Mouse (Mus musculus) spleen, postnatal 14 days (tissue): ENCODE results near the gene Lipc.
A peak's percentile ranks its signal among the peaks of the same experiment; 100 is the strongest.
"Not testable (repeated sequence)": the region's sequence is repeated elsewhere in the genome, so short reads cannot be mapped to it uniquely, and the experiment has no call there.

Source experiments
- DNase-seq, 2 experiments: peaks; one replicate each; pipeline ENCODE4 v3.0.0; 2021 to 2022; ENCODE audit warnings: low spot score in 2 of 2

Lipc gene

DNA sequence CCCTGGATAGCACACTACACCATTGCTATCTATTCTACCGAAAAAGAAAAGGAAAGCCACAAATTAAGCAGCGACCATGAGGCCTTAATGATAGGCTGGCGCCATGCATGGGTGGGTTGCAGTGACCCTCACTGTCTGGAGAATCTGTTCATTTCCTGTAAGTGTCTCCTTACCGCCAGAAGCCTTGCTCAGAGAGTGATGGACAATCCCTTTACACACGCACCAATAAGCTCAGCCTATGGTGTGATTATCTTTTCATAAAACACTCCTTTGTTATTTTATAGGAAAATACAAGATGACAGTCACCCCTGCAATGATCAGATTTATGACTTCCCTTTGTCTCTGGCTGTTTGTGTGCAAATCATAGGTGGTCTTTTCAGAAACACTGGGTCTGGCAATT, 92.8 kb downstream of the Lipc start:
- no peak for DNase-seq

DNA sequence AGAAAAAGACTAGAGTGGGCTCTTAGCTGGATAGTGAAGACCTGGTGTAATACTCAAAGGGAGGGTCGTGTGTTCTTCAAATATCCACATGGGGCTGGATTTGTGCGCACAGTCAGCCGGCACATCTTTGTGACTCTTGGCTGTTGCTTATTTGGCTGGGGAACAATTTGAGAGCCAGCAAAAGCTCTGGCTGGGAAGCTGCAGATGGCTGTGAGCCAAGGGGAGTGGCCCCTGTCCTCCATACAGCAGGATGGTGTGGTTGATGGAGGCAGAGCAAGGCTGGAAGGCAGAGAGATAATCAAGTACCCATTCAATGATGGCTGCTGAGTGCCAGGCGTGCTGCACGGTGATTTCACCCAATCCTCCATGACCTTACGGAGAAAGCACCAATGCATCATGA, 96.2 kb downstream of the Lipc start:
- peak; percentile 32 to 34 for DNase-seq

DNA sequence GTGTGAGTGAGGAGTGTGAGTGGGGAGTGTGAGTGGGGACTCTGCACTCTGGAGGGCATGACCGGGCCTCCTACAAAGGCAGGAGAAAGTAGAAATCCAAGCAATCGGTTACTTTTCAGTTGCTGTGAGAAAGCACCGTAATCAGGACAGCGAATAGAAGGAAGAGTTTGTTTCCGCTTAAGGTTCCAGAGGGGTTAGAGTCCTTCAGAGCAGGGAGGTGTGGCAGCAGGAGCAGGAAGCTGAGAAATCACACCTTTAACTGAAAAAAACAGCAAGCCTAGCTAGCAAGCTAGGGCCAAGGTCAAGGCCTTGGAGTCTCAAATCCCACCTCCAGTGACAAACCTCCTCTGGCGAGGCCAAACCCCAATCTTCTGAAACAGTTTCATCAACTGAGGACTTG, 97.1 kb downstream of the Lipc start:
- DNase-seq = no peak

DNA sequence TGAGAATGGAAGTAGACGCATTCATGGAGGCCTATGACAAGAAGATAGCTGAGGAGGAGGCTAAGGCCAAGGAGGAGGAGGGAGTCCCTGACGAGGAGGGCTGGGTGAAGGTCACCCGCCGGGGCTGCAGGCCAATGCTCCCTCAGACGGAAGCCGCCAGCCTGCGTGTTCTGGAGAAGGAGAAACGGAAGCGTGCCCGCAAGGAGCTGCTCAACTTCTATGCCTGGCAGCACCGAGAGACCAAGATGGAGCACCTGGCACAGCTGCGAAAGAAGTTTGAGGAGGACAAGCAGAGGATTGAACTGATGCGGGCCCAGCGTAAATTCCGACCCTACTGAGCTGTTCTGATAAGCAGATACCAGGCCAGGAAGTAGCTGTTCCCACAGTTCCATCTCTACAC, 98.9 kb downstream of the Lipc start:
- not testable (repeated sequence) for DNase-seq

DNA sequence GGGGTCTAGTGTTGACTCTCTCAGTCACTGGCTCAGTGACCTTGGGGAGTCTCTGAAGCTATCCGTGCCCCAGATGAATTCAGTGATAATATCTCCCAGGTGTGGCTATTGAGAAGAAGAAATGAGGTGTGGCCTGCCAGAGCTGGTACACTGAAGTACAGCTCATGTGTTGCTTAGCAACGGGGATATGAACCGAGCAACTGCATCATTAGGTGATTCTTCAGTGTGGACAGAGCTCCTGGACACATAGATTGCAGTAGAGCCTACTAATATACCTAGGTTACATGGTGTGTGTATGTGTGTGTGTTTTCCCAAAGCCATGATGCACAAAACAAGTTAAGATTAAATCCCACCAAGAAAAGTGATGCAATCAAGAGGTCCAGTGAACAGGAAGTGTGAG, 100.5 kb downstream of the Lipc start:
- DNase-seq = no peak

DNA sequence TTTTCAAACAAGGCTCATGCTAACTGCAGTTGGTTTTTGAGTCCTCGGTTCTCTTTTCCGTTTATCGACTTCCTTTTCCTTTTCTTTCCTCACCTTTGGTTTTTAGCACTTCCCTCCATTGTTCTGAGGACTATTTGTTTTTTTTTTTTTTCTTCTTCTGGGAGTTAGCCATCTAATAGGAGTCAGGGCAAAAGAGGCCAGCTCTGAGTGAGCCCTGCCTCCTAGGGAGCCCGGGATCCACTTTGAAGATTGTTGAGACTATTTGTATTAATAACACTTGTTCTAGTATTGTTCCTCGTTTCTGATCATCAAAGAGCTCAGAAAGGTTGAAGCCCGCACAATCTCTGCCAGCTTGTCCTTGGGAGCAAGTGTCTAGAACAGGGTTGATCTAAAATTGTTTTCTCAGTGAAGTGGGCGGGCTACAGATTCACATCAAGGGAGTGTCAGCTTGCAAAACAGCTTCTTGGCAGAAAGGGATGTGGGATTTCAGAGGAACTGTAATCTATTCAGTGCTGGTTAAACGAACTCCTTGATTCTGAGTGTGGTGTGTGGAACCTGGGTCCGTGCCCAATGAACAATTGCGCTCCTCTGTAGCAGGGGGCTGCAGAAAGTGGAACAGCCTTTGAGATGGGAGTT, 103.8 kb downstream of the Lipc start:
- no peak for DNase-seq

DNA sequence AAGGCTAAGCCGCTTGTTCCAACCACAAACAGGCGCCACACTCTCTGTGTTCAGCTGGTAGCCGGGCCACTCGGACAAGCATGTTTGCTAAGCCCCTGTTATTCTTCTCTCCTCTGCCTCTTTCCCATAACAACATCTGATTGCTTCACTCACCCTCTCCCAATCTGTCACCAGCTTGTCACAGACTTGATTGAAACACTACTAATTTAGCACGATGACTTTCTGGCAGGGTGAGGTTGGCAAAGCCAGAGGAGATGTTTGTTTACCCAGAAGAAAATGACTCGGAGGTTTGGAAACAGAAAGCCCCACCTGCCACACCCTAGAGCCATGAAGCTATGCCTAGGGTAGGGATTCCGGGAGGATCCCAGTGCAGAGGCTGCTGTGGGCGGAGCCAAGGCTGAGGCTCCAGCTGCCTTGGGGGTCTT, 104.4 kb downstream of the Lipc start:
- DNase-seq = peak in 1 of 2 experiments; percentile 40

DNA sequence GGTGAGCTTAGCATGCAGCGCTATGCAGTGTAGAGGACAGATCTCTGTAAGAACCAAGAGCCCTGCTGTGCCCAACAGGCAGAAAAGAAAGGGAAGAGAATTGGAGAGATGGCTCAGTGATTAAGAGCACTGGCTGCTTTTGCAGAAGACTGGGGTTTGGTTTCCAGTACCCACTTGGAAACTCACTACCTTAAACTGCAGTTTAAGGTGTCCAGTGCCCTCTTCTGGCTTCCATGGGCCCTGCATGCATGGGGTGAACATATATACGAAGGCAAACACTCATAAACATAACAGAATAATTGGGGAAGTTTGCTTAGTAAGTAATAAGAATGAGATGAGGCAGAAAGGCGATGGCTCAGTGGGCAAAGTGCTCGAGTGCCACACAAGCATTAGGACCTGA, 108.8 kb downstream of the Lipc start:
- DNase-seq = no peak

DNA sequence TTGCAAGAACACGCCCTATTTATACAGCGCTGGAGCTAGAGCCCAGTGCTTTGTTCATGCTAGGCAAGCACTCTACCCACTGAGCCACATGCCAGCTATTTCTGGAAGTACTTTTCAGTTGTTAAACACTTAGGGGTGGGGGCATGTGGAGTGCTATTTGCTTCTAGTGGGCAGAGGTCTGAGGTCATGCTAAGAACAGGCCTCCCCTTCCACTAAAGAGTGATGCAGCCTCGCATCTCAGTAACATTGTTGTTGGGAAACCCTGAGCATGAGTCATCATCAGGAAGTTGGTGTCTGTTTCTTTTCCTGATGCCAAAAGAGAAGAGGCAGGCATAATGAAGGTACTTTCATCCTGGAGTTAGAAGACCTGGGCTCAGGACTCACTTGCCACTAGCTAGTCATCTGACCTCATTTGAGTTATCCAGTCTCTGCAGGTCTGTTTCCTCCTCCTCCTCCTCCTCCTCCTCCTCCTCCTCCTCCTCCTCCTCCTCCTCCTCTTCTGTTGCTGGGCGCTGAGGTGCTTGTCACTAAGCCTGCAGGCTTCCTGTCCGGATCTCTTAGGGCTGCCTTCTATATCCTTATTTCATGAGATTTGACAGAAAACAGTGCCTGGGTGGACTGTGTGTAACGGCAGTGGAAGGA, 109.6 kb downstream of the Lipc start:
- no peak for DNase-seq

DNA sequence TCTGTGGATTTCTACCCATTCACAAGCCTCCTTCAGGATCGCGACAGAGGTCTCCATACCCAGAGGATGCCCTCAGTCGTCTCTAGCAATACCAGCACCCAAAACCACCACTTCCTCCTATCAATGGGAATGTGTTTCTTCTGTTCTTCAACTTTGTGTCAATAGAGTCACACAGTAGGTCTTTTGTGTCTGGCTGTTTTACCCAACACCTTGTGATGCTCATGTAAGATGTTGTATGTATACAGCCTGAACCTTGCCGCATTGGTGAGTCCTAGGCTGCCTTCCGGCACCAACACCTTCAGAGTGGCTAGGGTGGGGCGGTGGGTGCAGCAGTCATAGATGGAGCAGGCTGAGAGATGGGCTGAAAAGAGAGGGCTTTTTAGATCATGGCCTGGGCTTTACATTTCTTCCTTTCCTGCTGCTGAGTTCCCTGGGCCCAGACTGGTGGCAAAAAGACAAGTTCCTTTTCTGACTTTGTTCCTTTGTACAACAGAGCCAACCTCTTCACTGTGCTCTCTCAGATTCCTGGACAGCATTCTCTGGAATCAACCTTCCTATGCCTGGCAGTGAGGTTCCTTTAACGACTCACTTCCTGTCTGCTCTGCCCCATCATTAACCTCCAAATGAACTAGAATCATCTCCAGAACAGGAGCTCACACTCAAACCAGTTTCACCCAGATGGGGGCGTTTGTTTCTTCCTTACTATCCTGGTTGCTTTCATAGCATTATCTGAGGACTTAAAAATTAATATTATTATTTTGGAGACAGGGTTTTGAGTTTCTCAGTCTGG, 110.4 kb downstream of the Lipc start:
- DNase-seq = no peak

DNA sequence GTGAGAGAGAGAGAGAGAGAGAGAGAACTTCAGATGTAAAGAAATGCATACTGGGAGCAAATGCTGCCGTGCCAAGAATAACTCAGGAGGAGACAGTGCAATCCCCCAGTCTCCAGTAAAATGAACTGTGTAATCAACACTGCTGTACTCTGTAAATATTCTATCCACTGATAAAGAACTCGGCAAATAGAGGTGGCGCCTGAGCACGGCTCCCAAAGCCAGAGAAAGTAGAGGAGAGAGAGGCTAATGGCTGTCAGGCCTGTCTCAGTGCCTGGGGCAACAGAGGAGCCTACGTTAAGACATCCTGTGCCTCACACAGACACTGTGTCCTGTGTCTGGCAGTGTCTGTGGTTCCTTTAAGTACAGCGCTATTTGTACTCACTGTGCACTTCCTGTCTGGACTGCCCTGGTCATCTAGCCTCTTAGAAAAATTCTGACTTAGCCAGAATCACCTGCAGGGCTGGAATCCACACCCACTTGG, 111.1 kb downstream of the Lipc start:
- DNase-seq = no peak

DNA sequence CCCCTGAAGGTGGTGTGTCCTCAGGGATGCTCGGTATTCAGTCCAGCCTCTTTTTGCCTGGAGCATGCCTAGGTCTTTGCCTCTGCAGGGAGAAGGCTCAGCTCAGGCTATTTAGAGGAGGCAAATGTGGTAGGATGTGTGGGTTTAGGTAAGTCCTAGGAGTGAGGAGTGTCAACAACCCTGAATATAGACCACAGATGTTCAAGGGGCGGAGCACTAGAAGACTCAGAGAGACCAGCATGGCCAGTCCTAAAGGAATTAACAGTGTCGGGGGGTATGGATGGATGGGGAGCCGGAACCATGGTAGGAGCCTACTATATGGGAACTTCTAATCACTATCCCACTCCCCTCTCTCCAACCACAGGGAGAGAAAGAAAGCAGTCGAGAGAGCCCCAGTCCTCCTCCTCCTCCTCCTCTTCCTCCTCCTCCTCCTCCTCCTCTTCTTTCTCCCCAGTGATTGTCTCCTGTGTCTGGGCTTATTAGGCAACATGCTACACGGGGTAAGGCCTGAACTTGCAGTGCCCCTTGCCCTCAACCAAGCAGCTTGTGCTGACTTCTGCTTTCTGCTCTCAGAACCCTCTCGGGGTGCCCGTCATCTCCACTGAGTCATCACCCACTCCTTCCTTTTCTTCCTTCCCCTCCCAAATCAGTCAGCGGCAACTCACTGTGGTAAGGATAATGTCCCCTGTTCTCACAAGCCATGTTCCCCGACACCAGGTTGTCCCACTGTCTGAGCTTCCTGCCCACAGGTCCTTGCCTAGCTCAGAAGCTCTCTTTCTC, 113.7 kb downstream of the Lipc start:
- DNase-seq = peak in 1 of 2 experiments; percentile 29

DNA sequence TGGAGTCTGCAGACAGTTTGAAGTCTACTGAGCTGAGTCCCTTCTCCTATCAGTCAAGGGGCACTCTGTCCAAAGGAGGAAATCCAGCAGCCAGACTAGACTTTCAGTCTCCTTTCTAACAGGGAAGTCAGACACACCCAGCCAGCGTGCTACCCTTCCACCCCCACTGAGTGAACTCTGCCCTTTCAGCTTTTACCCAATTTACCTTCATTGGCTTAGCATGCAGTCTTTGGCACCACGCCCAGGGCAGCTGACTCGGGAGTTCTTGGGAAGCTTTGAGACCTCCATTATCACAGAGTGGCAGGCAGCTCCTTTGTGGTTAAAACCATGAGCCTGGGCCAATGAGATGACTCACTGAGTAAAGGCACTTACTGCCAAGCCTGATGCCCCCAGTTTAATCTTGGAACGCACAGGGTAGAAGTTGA, 117.3 kb downstream of the Lipc start:
- DNase-seq = peak; percentile 92 to 94

DNA sequence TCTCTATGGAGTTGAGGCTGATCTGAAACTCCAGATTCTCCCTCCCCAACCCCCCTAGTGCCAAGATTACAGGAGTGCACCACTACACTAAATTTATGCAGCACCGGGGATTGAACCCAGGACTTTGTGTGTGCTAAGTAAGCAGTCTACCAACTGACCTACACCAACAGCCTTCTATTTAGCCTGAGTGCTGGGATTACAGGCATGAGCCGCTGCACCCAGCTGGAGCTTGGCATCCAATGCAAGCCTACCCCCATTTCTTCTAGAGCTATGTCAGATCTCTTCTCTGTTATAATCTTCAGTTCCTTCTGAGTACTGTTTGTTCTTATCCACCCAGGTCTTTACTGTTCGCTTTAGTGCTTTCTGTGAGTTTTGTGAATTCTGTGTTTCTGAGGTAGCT, 117.8 kb downstream of the Lipc start:
- DNase-seq = no peak

DNA sequence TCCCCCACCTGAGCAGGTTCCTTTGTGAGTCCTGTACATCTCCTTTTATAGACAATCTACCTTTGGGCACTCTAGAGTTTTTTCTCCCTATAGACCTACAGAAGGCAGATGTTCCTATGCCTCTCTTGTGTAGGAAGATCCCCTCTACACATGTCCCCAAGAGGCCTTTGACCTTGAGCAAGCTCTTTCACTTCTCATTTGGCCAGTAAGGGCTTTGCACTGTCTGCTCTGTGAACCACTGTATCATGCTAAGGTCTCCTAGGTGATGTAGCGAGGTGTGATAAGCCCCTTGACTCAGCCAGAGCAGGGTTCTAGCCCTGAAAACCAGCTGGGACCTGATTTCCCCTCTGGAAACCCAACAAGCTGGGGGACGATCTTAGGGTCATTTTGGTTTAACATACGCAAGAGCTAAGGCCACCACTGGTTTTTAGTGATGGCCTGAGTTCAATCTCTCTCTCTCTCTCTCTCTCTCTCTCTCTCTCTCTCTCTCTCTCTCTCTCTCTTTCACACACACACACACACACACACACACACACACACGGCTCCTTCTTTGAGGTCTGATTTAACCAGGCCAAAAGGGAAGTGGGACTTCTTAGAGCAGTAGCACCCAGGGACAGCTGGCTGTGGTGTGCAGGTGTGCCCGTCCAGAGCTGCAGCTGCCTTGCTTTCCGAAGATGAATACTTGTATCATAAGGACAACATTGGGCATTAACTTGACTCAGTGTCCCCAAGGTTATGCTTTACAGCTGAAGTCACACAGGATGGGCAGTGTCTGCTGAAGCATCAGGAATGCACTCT, 118.7 kb downstream of the Lipc start:
- DNase-seq = peak in 1 of 2 experiments; percentile 33

DNA sequence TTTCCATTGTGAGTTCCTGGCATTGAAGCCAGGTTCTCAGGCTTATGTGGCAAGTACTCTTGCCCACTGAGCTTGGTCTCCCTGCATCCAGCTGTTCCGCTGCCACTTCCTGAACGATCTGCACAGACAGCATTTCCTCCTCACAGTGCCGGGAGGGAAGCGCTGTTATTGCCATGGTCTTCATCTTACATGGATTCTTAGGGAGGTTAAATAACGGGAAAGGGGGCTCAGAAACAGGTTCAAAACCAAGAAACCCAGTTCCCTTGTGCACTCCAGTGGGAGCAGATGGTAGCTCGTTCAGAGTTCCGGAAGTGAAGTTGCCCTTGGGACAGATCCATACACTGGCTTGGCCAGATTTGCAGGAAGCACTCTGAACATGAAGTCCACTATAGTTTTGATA, 119.8 kb downstream of the Lipc start:
- no peak for DNase-seq

DNA sequence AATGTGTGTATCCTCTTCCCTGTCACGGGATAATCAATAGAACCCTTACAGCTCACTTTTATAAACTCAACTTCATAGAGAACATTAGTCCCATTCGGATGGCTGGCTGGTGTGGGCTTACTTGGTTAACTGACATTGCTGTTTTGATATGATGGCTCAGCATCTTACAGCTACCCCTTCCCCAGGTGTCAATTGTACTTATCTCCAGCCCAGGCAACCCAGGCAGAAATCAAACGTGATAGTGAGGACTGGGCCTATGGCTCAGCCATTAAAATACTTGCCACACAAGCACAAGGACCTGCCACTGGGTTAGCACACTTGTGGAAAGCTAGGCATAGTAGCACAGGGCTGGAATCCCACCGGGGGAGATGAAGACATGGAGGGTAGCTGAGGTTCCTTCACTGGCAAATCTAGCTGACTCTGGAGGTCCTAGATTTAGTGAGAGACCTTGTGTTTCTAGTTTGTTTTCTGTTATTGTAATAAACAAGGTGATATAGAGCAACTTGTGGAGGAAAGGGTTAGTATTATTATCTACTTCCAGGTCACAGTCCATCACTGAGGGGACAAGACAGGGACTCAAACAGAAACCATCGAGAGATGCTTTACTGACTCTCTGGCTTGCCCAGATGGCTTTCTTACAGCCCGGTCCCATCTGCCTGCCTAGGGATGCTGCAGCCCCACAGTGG, 121.0 kb downstream of the Lipc start:
- DNase-seq = no peak

DNA sequence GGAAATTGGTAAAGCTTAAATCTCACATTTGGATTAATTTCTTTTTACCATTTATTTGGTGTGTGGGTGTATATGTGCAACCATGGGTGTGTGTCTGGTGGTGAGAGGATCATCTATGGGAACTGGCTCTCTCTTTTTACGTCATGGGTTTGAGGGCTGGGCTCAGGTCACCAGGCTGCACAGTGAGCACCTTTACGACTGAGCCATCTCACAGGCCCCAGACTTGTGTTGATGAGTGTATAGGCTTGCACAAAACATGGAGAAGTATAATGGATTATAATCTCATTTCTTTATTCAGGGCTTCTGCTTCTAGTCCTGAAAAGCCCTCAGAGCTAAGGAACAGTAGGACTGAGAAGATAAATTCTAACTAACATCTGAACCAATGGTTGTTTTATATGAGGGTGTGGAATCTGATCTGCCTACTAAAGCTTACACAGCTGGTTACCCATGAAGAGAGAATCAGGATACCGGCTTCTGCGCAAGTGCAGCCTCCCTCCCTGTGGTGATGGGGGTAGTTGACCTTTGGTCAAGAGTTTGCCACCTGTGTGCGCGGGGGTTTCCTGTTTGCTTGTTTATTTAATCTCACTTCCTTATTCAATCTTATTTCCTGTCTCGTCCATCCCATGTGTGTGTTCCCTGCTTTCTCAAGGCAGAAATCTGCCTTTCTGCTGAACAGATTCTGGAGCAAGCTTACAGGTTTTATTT, 122.1 kb downstream of the Lipc start:
- DNase-seq = no peak

DNA sequence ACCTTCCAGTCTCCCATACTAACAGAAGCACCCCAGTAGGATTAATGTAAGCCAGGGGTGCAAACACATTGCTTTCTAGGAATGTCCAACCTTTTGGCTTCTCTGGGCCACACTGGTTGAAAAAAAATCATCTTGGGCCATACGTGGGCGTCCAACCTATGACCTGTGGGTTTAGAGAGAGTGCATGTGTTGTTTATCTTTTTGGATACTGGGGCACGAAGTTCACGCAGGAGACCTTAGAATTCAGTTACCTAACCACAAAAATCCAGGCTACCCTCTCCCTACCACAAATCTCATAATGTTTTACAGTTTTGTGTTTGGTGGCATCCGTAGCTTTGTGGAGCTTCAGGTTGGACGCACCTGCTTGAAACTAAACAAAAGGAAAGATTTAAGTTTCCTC, 124.1 kb downstream of the Lipc start:
- no peak for DNase-seq

DNA sequence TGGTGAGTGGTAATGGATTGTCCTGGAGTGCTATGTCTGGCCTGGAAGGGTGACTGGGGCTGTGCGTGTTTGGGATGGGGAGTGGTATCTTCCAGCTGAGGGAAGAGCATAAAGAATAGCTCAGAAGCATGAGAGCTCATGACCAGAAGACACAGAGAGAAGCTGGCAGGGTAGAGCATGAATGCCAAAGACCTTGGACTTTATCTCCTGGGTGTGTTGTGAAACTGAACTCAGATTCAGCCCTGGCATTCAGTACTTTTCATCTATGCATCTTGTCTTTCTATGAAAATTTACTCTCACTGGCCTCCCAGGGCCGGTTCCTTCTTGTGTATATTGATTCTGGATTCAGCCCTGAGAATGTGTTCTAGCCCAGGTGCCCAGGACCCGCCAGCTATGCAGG, 127.9 kb downstream of the Lipc start:
- DNase-seq = no peak
